Mouse (Mus musculus): ENCODE data around the gene Kcnk1. TPM values are rescaled to one million over a fixed set of nuclear protein-coding genes. Genes with fewer than 3 reads are reported as not detected.

Gene Kcnk1
- polyA plus RNA-seq, 1 experiment from 2014 or later: 62.4 TPM

DNA sequence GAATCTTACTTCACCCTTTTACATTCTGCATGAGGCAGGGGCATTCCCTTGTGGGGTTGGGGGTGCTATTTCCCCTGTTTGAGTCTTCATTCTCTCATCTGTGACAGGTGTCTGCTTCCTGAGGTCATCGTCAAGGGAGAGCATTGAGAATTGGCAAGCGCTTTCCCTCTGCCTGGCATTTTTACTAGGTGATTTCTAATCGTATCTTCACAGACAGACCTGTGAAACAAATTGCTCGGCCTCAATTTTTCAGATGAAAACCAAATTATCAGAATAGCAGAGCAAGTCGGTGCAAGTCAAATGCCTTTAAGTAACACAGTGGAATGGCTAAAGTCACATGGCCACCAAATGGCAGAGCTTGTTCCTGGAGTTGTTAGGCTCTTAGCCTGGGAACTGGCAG, 41.4 kb downstream of the Kcnk1 start:
- POLR2A ChIA-PET: no interaction called here

GRCm38 (mm10) chr8:126045751-126046150, 50.8 kb downstream of the Kcnk1 start:
- in situ Hi-C loops (cut with MboI; ENCODE audit: low pct_unique_long_range_greater_than_20kb): no loop called here
- ChIA-PET CTCF (no interaction called here), POLR2A (interaction anchor here (0.6 kb wide), 1 partner anchor 30 kb away, joined by 3 read pairs; no protein-coding TSS in a partner anchor)
- ATAC-seq (no peak), DNase-seq (ENCODE audit: low read depth, low spot score) (no peak)
- no peaks in the 10 kb centered on the region for H3K27me3 ChIP-seq
- no peak for TF ChIP-seq CTCF (IDR thresholded peaks at IDR 0.05)

More for the DNA sequence above, 41.4 kb downstream of the Kcnk1 start:
- DNase-seq (ENCODE audit: low read depth, low spot score) (no peak), ATAC-seq (no peak)
- CTCF ChIA-PET: interaction anchor here (1.0 to 2.1 kb wide), 3 partner anchors 24 to 86 kb away, joined by 4 to 5 read pairs (median 4); no protein-coding TSS in a partner anchor
- no peaks in the 10 kb centered on the region for H3K27me3 ChIP-seq
- in situ Hi-C loops (cut with MboI; ENCODE audit: low pct_unique_long_range_greater_than_20kb): no loop called here
- no peak for TF ChIP-seq CTCF (IDR thresholded peaks at IDR 0.05)

- ATAC-seq: no peak
- TF ChIP-seq CTCF (IDR thresholded peaks at IDR 0.05): no peak
- peaks cover 12% of the 10 kb centered on the region for H3K27me3 ChIP-seq
- DNase-seq (ENCODE audit: low read depth, low spot score): no peak
- POLR2A ChIA-PET: no interaction called here
- CTCF ChIA-PET: no interaction called here
- in situ Hi-C loops (cut with MboI; ENCODE audit: low pct_unique_long_range_greater_than_20kb): no loop called here
Measured at GRCm38 (mm10) chr8:126053911-126054310, 58.9 kb downstream of the Kcnk1 start.

GRCm38 (mm10) chr8:126058876-126059275, 63.9 kb downstream of the Kcnk1 start:
- TF ChIP-seq CTCF (IDR thresholded peaks at IDR 0.05): no peak
- DNase-seq (ENCODE audit: low read depth, low spot score) (no peak), ATAC-seq (no peak)
- H3K27me3 ChIP-seq: peaks cover 15% of the 10 kb centered on the region
- CTCF ChIA-PET: no interaction called here
- in situ Hi-C loops (cut with MboI; ENCODE audit: low pct_unique_long_range_greater_than_20kb): no loop called here
- POLR2A ChIA-PET: no interaction called here

DNA sequence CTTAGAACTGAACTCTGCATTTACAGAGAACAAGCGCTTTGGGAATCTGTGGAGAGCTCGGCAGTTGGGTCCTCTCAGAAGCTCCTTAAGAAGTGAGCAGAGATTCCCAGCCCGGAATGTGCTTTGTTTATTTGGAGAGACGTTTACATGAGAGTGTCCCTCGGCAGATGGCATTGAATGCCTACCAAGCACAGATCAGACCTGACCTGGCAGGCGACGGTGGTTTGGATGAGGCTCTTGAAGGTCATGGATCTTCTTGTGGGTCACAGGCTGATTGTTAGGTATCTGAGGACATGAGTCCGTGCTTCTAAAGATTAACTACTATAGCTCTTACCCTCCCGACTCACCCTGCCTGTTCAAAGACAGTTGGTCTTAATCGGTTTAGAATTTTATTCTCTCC, 67.9 kb downstream of the Kcnk1 start:
- CTCF ChIA-PET: interaction anchor here (1.0 to 5.1 kb wide), 4 partner anchors 9 to 17 kb away, joined by 3 to 32 read pairs (median 4); no protein-coding TSS in a partner anchor
- DNase-seq (ENCODE audit: low read depth, low spot score) (no peak), ATAC-seq (no peak)
- in situ Hi-C loops (cut with MboI; ENCODE audit: low pct_unique_long_range_greater_than_20kb): no loop called here
- no peak for TF ChIP-seq CTCF (IDR thresholded peaks at IDR 0.05)
- H3K27me3 ChIP-seq: peaks cover 6% of the 10 kb centered on the region
- POLR2A ChIA-PET: no interaction called here

DNA sequence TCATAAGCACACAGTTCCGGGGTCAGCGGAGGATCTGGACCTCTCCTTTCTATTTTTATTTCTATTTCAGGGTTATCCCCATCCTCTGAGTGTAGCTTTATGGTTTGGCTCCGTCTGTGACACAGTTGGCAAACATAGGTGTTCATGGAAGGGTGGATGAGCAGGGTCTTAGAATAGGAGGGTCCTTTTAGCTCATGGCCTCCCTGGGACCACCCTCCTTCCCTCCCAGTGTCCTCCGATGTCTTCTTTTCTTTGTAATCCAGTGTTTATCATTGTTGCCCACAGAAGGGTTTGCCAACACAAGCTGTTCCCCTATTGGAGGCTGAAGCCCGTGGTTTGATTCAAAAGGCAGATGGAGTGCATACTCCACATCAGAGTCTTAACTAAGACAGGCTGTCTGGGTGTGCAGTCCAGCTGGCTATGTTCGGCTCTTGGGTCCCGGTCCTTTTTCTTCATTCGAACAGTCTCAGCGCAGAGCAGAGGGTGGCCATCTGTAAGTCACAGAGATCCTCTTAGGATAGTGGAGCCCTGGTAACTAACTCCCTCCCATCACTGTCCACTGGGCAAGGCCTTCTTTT, 69.0 kb downstream of the Kcnk1 start:
- in situ Hi-C loops (cut with MboI; ENCODE audit: low pct_unique_long_range_greater_than_20kb): no loop called here
- CTCF ChIA-PET: interaction anchor here (1.0 to 5.1 kb wide), 3 partner anchors 11 to 28 kb away, joined by 3 to 32 read pairs (median 4); no protein-coding TSS in a partner anchor

GRCm38 (mm10) chr8:126064587-126065145, 69.7 kb downstream of the Kcnk1 start:
- ChIA-PET POLR2A (interaction anchor here (0.7 kb wide), 1 partner anchor 153 kb away, joined by 3 read pairs; no protein-coding TSS in a partner anchor), CTCF (interaction anchor here (1.7 to 5.1 kb wide), 2 partner anchors 11 to 29 kb away, joined by 4 to 32 read pairs; no protein-coding TSS in a partner anchor)
- H3K27me3 ChIP-seq: peaks cover 6% of the 10 kb centered on the region
- ATAC-seq: no peak
- TF ChIP-seq CTCF (IDR thresholded peaks at IDR 0.05): no peak
- in situ Hi-C loops (cut with MboI; ENCODE audit: low pct_unique_long_range_greater_than_20kb): no loop called here
- DNase-seq (ENCODE audit: low read depth, low spot score): no peak

More for the DNA sequence above, 69.0 kb downstream of the Kcnk1 start:
- ATAC-seq (no peak), DNase-seq (ENCODE audit: low read depth, low spot score) (no peak)
- POLR2A ChIA-PET: no interaction called here
- TF ChIP-seq CTCF (IDR thresholded peaks at IDR 0.05): no peak
- peaks cover 6% of the 10 kb centered on the region for H3K27me3 ChIP-seq

GRCm38 (mm10) chr8:126067306-126067705, 72.3 kb downstream of the Kcnk1 start:
- in situ Hi-C loops (cut with MboI; ENCODE audit: low pct_unique_long_range_greater_than_20kb): no loop called here
- ATAC-seq (no peak), DNase-seq (ENCODE audit: low read depth, low spot score) (no peak)
- H3K27me3 ChIP-seq: peaks cover 7% of the 10 kb centered on the region
- ChIA-PET CTCF (interaction anchor here (2.2 kb wide), 1 partner anchor 117 kb away, joined by 6 read pairs; no protein-coding TSS in a partner anchor), POLR2A (no interaction called here)
- no peak for TF ChIP-seq CTCF (IDR thresholded peaks at IDR 0.05)

DNA sequence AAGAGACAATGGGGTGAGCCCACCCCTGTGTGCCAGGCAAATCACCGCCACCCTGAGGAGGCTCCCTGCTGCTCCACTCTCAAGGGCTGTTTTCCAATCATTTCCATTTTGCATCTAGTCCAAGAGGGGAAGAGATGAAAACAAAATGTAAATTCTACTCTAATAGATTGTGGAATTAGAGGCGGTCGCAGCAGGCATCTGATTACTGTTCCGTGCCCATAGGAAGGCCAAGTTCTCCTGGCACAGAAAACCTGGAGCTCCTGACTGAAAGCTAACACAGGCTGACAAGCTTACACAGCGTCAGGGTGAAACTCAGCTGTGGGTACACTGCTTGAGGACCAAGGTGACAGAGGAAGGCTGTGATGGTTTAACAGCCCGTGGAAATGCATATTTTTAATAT, 73.2 kb downstream of the Kcnk1 start:
- in situ Hi-C loops (cut with MboI; ENCODE audit: low pct_unique_long_range_greater_than_20kb): no loop called here
- H3K27me3 ChIP-seq: peaks cover 11% of the 10 kb centered on the region
- no peak for DNase-seq (ENCODE audit: low read depth, low spot score)
- POLR2A ChIA-PET: interaction anchor here (0.9 kb wide), 1 partner anchor 73 kb away, joined by 3 read pairs; the partner anchor contains the start of gene Kcnk1
- TF ChIP-seq CTCF (IDR thresholded peaks at IDR 0.05): no peak
- ATAC-seq: no peak
- CTCF ChIA-PET: no interaction called here

- CTCF ChIA-PET: interaction anchor here (1.0 to 2.2 kb wide), 3 partner anchors 8 to 122 kb away, joined by 4 to 8 read pairs (median 5); no protein-coding TSS in a partner anchor
- H3K27me3 ChIP-seq: peaks cover 17% of the 10 kb centered on the region
- DNase-seq (ENCODE audit: low read depth, low spot score): no peak
- POLR2A ChIA-PET: interaction anchor here (1.0 kb wide), 1 partner anchor 13 kb away, joined by 3 read pairs; no protein-coding TSS in a partner anchor
- no peak for TF ChIP-seq CTCF (IDR thresholded peaks at IDR 0.05)
- in situ Hi-C loops (cut with MboI; ENCODE audit: low pct_unique_long_range_greater_than_20kb): no loop called here
- ATAC-seq: no peak
Measured at GRCm38 (mm10) chr8:126072678-126073077, 77.7 kb downstream of the Kcnk1 start.
